Mouse (Mus musculus): ENCODE measurements around the gene Rnf150. TPM values are rescaled to one million over a fixed set of nuclear protein-coding genes. Genes with fewer than 3 reads are reported as not detected.

The Rnf150 gene
- total RNA-seq, 1 experiment, result 0.09 TPM

DNA sequence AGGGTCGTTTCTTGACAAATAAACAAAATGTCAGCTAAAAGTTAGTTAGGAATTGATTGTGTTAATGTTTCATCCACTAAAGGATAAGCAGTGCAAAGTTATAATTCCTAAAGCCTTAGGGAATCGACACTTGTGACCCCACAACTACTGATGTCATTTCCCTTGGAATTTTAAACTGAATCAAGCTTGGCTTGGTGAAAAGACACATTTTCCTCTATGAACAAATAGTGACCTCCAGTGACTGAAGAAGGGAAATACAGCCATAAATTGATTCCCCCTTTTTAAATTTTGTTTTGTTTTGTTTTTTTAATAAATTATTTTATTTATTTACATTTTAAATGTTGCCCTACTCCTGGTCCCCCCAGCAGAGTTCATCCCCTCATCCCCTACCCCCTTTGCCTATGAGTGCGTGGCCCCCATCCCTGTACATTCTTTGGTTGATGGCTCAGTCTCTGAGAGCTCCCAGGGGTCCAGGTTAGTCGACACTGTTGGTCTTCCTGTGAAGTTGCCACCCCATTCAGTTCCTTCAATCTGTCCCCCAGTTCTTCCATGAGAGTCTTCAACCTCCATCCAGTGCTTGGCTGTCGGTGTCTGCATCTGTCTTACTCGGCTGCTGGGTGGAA lies 21.5 kb upstream of the Rnf150 start:
- Histone ChIP-seq H3K4me3 (ENCODE audit: insufficient read depth in 1 of 2, low read depth in 1 of 2, low read length in 2 of 2, poor library complexity in 1 of 2, severe bottlenecking in 1 of 2) (no peak overlapping the region), H3K36me3 (ENCODE audit: control insufficient read depth, insufficient read depth, low read length, poor library complexity, severe bottlenecking) (no peaks in the 10 kb centered on the region), H3K27ac (ENCODE audit: insufficient read depth, low read depth, low read length, poor library complexity, severe bottlenecking) (no peak overlapping the region), H3K9ac (ENCODE audit: insufficient read depth, low read depth, low read length, poor library complexity, severe bottlenecking) (no peak overlapping the region), H3K4me1 (ENCODE audit: control insufficient read depth in 2 of 2, insufficient read depth in 2 of 2, low read length in 2 of 2, poor library complexity in 1 of 2) (no peaks in the 10 kb centered on the region), H3K9me3 (ENCODE audit: control insufficient read depth, insufficient read depth, low read depth, low read length) (no peaks in the 10 kb centered on the region)
- TF ChIP-seq ZNF384 (IDR thresholded peaks at IDR 0.05; ENCODE audit: low read depth, low read length) (no peak), MAFK (IDR thresholded peaks at IDR 0.05; ENCODE audit: insufficient read depth, low read depth, low read length) (no peak), ZC3H11A (IDR thresholded peaks at IDR 0.05; ENCODE audit: borderline replicate concordance, low read depth, low read length) (0 out of 2 replicates have a peak, but pooled peaks have one; percentile 27)
- no peak for DNase-seq (ENCODE audit: low read depth, low spot score)
- in situ Hi-C loops (cut with MboI; ENCODE audit: low sequenced_read_pairs in 2 of 2, unreplicated experiment in 2 of 2), result no loop called here

DNA sequence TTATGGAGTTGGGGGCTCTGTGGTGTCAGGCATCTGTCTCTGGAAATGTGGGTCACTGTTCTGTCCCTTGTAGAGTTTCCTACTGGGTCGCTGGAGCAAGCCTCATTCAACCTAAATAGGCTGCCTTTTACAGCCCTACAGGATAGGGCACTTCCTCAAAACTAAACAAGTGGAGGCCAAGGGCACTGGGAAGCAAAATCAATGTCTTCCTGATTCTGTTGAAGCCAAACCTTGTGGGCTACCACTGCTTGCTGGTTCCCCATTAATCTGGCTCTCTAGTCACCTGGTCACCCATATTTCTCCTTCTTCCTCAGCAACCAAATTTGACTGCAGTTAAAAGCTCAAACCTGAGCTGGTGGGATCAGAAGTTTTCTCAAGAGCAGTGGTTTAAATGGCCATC lies 19.5 kb upstream of the Rnf150 start:
- in situ Hi-C loops (cut with MboI; ENCODE audit: low sequenced_read_pairs in 2 of 2, unreplicated experiment in 2 of 2), result no loop called here
- H3K9ac ChIP-seq (ENCODE audit: insufficient read depth, low read depth, low read length, poor library complexity, severe bottlenecking), result no peak overlapping the region
- TF ChIP-seq HCFC1 (IDR thresholded peaks at IDR 0.05; ENCODE audit: borderline replicate concordance, insufficient read depth, low read length) (no peak), MAFK (IDR thresholded peaks at IDR 0.05; ENCODE audit: insufficient read depth, low read depth, low read length) (no peak), CHD2 (IDR thresholded peaks at IDR 0.05; ENCODE audit: low read depth, low read length) (no peak), ZNF384 (IDR thresholded peaks at IDR 0.05; ENCODE audit: low read depth, low read length) (no peak), ZC3H11A (IDR thresholded peaks at IDR 0.05; ENCODE audit: borderline replicate concordance, low read depth, low read length) (no peak)
- H3K36me3 ChIP-seq (ENCODE audit: control insufficient read depth, insufficient read depth, low read length, poor library complexity, severe bottlenecking), result no peaks in the 10 kb centered on the region
- H3K27ac ChIP-seq (ENCODE audit: insufficient read depth, low read depth, low read length, poor library complexity, severe bottlenecking), result no peak overlapping the region
- no peaks in the 10 kb centered on the region for H3K9me3 ChIP-seq (ENCODE audit: control insufficient read depth, insufficient read depth, low read depth, low read length)
- no peaks in the 10 kb centered on the region for H3K4me1 ChIP-seq (ENCODE audit: control insufficient read depth in 2 of 2, insufficient read depth in 2 of 2, low read length in 2 of 2, poor library complexity in 1 of 2)
- no peak overlapping the region for H3K4me3 ChIP-seq (ENCODE audit: insufficient read depth in 1 of 2, low read depth in 1 of 2, low read length in 2 of 2, poor library complexity in 1 of 2, severe bottlenecking in 1 of 2)
- DNase-seq (ENCODE audit: low read depth, low spot score), result no peak

DNA sequence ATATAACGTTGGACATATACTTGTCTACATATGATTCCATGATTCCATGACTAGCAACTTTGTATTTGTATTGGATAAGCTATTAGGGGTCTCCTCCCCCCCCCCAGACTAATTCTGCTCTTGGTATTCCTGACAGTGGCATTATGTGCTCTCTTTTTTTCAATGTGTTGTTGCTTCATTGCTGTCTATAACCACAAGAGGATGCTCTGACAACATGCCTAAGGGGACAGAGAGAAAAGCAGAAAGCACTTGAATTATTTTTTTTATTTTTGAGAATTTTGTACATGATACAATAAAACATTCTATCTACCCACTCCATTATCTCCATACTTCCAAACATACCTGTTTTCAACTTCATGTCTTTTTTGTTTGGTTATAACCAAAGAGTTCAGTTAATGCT lies 18.7 kb upstream of the Rnf150 start:
- no peak overlapping the region for H3K4me3 ChIP-seq (ENCODE audit: insufficient read depth in 1 of 2, low read depth in 1 of 2, low read length in 2 of 2, poor library complexity in 1 of 2, severe bottlenecking in 1 of 2)
- H3K36me3 ChIP-seq (ENCODE audit: control insufficient read depth, insufficient read depth, low read length, poor library complexity, severe bottlenecking), result no peaks in the 10 kb centered on the region
- H3K4me1 ChIP-seq (ENCODE audit: control insufficient read depth in 2 of 2, insufficient read depth in 2 of 2, low read length in 2 of 2, poor library complexity in 1 of 2), result no peaks in the 10 kb centered on the region
- no peak overlapping the region for H3K9ac ChIP-seq (ENCODE audit: insufficient read depth, low read depth, low read length, poor library complexity, severe bottlenecking)
- no peak for DNase-seq (ENCODE audit: low read depth, low spot score)
- no peak overlapping the region for H3K27ac ChIP-seq (ENCODE audit: insufficient read depth, low read depth, low read length, poor library complexity, severe bottlenecking)
- in situ Hi-C loops (cut with MboI; ENCODE audit: low sequenced_read_pairs in 2 of 2, unreplicated experiment in 2 of 2), result no loop called here
- TF ChIP-seq MAFK (IDR thresholded peaks at IDR 0.05; ENCODE audit: insufficient read depth, low read depth, low read length), result no peak
- no peak for TF ChIP-seq ZNF384 (IDR thresholded peaks at IDR 0.05; ENCODE audit: low read depth, low read length)
- no peak for TF ChIP-seq ZC3H11A (IDR thresholded peaks at IDR 0.05; ENCODE audit: borderline replicate concordance, low read depth, low read length)
- TF ChIP-seq CHD2 (IDR thresholded peaks at IDR 0.05; ENCODE audit: low read depth, low read length), result no peak
- TF ChIP-seq HCFC1 (IDR thresholded peaks at IDR 0.05; ENCODE audit: borderline replicate concordance, insufficient read depth, low read length), result no peak
- H3K9me3 ChIP-seq (ENCODE audit: control insufficient read depth, insufficient read depth, low read depth, low read length), result no peaks in the 10 kb centered on the region

DNA sequence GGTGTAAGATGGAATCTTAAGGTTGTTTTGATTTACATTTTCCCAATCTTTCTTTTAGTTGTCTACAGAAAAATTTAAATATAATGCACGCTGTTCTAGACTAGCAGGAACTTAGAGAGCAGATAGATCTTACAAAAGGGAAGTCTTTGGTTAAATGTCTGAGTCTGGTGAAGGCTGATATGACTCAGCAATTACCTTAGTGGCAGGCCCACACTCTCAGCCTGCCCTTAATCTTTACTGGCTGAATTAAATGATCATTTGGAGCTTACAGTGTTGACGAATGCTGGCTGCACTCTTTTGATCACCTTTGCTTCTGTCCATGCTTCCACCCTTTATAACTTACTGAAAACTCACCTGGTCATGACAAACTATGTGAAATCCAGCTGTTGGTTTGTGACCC lies 17.1 kb upstream of the Rnf150 start:
- H3K4me3 ChIP-seq (ENCODE audit: insufficient read depth in 1 of 2, low read depth in 1 of 2, low read length in 2 of 2, poor library complexity in 1 of 2, severe bottlenecking in 1 of 2), result no peak overlapping the region
- in situ Hi-C loops (cut with MboI; ENCODE audit: low sequenced_read_pairs in 2 of 2, unreplicated experiment in 2 of 2), result no loop called here
- H3K36me3 ChIP-seq (ENCODE audit: control insufficient read depth, insufficient read depth, low read length, poor library complexity, severe bottlenecking), result no peaks in the 10 kb centered on the region
- H3K9ac ChIP-seq (ENCODE audit: insufficient read depth, low read depth, low read length, poor library complexity, severe bottlenecking), result no peak overlapping the region
- DNase-seq (ENCODE audit: low read depth, low spot score), result no peak
- H3K27ac ChIP-seq (ENCODE audit: insufficient read depth, low read depth, low read length, poor library complexity, severe bottlenecking), result no peak overlapping the region
- H3K4me1 ChIP-seq (ENCODE audit: control insufficient read depth in 2 of 2, insufficient read depth in 2 of 2, low read length in 2 of 2, poor library complexity in 1 of 2), result no peaks in the 10 kb centered on the region
- H3K9me3 ChIP-seq (ENCODE audit: control insufficient read depth, insufficient read depth, low read depth, low read length), result no peaks in the 10 kb centered on the region
- TF ChIP-seq ZC3H11A (IDR thresholded peaks at IDR 0.05; ENCODE audit: borderline replicate concordance, low read depth, low read length), result no peak
- TF ChIP-seq CHD2 (IDR thresholded peaks at IDR 0.05; ENCODE audit: low read depth, low read length), result no peak
- TF ChIP-seq ZNF384 (IDR thresholded peaks at IDR 0.05; ENCODE audit: low read depth, low read length), result no peak
- TF ChIP-seq MAFK (IDR thresholded peaks at IDR 0.05; ENCODE audit: insufficient read depth, low read depth, low read length), result no peak
- no peak for TF ChIP-seq HCFC1 (IDR thresholded peaks at IDR 0.05; ENCODE audit: borderline replicate concordance, insufficient read depth, low read length)

DNA sequence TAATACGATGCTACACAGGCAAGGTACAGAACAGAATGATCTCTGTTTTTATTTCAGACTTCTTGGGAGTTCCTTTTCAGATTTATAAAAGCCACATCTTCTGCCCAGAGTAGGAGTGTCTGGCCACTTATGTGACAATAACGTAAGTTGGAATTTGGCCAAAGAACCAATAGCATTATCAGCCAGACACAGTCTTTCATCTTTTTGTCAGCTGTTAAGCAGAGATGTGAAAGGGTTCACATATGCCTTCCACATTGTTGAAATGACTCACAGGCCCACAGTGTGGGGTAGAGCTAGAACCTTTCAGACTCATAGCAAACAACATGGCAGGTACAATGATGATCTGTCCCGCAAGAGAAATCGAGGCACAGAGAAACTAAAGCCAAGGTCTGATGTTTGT lies 16.4 kb upstream of the Rnf150 start:
- DNase-seq (ENCODE audit: low read depth, low spot score), result no peak
- no peak overlapping the region for H3K9ac ChIP-seq (ENCODE audit: insufficient read depth, low read depth, low read length, poor library complexity, severe bottlenecking)
- H3K4me1 ChIP-seq (ENCODE audit: control insufficient read depth in 2 of 2, insufficient read depth in 2 of 2, low read length in 2 of 2, poor library complexity in 1 of 2), result no peaks in the 10 kb centered on the region
- no peaks in the 10 kb centered on the region for H3K36me3 ChIP-seq (ENCODE audit: control insufficient read depth, insufficient read depth, low read length, poor library complexity, severe bottlenecking)
- H3K27ac ChIP-seq (ENCODE audit: insufficient read depth, low read depth, low read length, poor library complexity, severe bottlenecking), result no peak overlapping the region
- H3K9me3 ChIP-seq (ENCODE audit: control insufficient read depth, insufficient read depth, low read depth, low read length), result no peaks in the 10 kb centered on the region
- TF ChIP-seq MAFK (IDR thresholded peaks at IDR 0.05; ENCODE audit: insufficient read depth, low read depth, low read length) (no peak), ZNF384 (IDR thresholded peaks at IDR 0.05; ENCODE audit: low read depth, low read length) (no peak), CHD2 (IDR thresholded peaks at IDR 0.05; ENCODE audit: low read depth, low read length) (no peak), HCFC1 (IDR thresholded peaks at IDR 0.05; ENCODE audit: borderline replicate concordance, insufficient read depth, low read length) (no peak), ZC3H11A (IDR thresholded peaks at IDR 0.05; ENCODE audit: borderline replicate concordance, low read depth, low read length) (no peak)
- in situ Hi-C loops (cut with MboI; ENCODE audit: low sequenced_read_pairs in 2 of 2, unreplicated experiment in 2 of 2), result no loop called here
- H3K4me3 ChIP-seq (ENCODE audit: insufficient read depth in 1 of 2, low read depth in 1 of 2, low read length in 2 of 2, poor library complexity in 1 of 2, severe bottlenecking in 1 of 2), result no peak overlapping the region
